Mouse (Mus musculus): Measurements from ENCODE around the gene Bcl2.

DNA sequence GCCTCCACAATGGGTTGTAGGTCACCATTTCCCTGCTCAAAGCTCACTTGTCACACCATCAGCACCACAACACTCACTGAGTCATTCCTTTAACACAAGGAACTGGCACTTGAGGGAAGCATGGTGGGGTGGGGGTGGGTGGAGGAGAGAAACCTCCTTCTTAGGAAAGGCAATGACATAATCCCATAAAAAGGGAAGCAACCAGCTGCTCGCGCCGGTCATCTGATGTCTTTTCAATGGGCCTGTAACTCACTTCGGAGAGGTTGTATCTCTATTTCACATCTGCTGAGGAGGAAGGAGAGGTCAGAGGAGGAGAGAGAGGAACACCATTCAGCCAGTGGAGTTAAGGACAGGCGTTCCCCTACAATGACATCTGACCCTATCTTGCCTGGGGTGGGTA, 86.8 kb downstream of the Bcl2 start:
- TF ChIP-seq MAX (IDR thresholded peaks at IDR 0.05; ENCODE audit: low read length), result no peak
- no peak for TF ChIP-seq CTCF (IDR thresholded peaks at IDR 0.05 in 2 of 3, conservative IDR thresholded peaks at IDR 0.05 in 1 of 3; ENCODE audit: control insufficient read depth in 1 of 3, insufficient read depth in 1 of 3, low read depth in 2 of 3, low read length in 3 of 3, poor library complexity in 1 of 3, severe bottlenecking in 1 of 3)
- no peak for TF ChIP-seq POLR2A (IDR thresholded peaks at IDR 0.05; ENCODE audit: control insufficient read depth in 1 of 2, insufficient read depth in 1 of 2, low read depth in 1 of 2, low read length in 2 of 2, poor library complexity in 1 of 2)
- no peak for TF ChIP-seq USF2 (IDR thresholded peaks at IDR 0.05; ENCODE audit: borderline replicate concordance in 1 of 2, insufficient read depth in 1 of 2, low read depth in 1 of 2, low read length in 2 of 2)
- peak; percentile 62; the same call in 1 of the 2 replicates for TF ChIP-seq MXI1 (IDR thresholded peaks at IDR 0.05; ENCODE audit: low read depth, low read length)
